Mouse (Mus musculus) liver, postnatal 0 days (tissue): ENCODE results near the gene Lmna.

Experiments used
- CTCF ChIP-seq: sonication (generic); IDR thresholded peaks from 2 replicates; pipeline ENCODE4 v1.5.1; 2016; ENCODE audit warnings: antibody characterized with exemption, low read depth
- EP300 ChIP-seq: IDR thresholded peaks from 2 replicates; pipeline ENCODE4 v1.6.1; 2016; ENCODE audit warnings: antibody characterized with exemption, low read depth, mild to moderate bottlenecking

DNA sequence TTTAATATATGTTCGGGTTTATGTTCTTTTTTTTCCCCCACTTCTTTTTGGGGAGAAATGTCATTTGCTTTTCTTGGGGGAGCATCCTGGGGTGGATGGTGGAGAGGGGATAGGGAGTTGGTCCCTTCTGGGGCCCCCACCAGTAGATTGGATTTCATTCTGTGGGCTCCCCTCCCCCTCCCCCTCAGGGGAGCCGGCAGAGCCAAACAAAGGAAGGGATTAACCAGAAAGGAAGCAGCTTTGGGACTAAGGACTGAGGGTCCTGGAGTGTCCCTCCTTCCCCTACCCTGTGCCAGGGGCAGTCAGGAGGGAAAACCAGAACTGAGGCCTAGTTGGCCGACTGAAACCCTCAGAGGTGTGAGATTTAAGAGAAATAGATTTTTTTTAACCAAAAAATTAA, 29.6 kb upstream of the Lmna start:
- no peak for TF ChIP-seq CTCF
- TF ChIP-seq EP300: no peak
